Mouse (Mus musculus) ES-Bruce4 (cell line): Measurements from ENCODE around the gene Zc3h4.

Source experiments
- CTCF ChIP-seq: IDR thresholded peaks from one replicate; pipeline ENCODE4 v1.8.1; 2011; ENCODE audit warnings: low read depth, low read length
- EP300 ChIP-seq: IDR thresholded peaks from 2 replicates; pipeline ENCODE4 v1.6.1; 2011; ENCODE audit warnings: low read depth, low read length; ENCODE audit not compliant: insufficient read depth
- POLR2A ChIP-seq: IDR thresholded peaks from one replicate; pipeline ENCODE4 v1.8.1; 2011; ENCODE audit warnings: low read length; ENCODE audit not compliant: insufficient read depth

GRCm38 (mm10) chr7:16402968-16403948 is 2.5 kb downstream of the Zc3h4 start:
- TF ChIP-seq EP300, result no peak
- no peak for TF ChIP-seq POLR2A
- no peak for TF ChIP-seq CTCF
